Mouse (Mus musculus): ENCODE measurements around the gene Cyp8b1.

Cyp8b1 gene

GRCm38 (mm10) chr9:121915056-121915455, 1.0 kb downstream of the Cyp8b1 start:
- no peak for DNase-seq (ENCODE audit: low spot score)

- DNase-seq (ENCODE audit: low spot score), result no peak
Observed at GRCm38 (mm10) chr9:121914226-121914757, 1.8 kb downstream of the Cyp8b1 start.

- DNase-seq (ENCODE audit: low spot score), result no peak
Observed at GRCm38 (mm10) chr9:121912786-121913185, 3.3 kb downstream of the Cyp8b1 start.

GRCm38 (mm10) chr9:121911196-121911595, 4.9 kb downstream of the Cyp8b1 start:
- no peak for DNase-seq (ENCODE audit: low spot score)

GRCm38 (mm10) chr9:121909635-121910034, 6.5 kb downstream of the Cyp8b1 start:
- no peak for DNase-seq (ENCODE audit: low spot score)

GRCm38 (mm10) chr9:121908321-121908720, 7.8 kb downstream of the Cyp8b1 start:
- no peak for DNase-seq (ENCODE audit: low spot score)

GRCm38 (mm10) chr9:121907356-121908070, 8.6 kb downstream of the Cyp8b1 start:
- no peak for DNase-seq (ENCODE audit: low spot score)

- DNase-seq (ENCODE audit: low spot score), result no peak
Observed at GRCm38 (mm10) chr9:121906456-121906855, 9.6 kb downstream of the Cyp8b1 start.

GRCm38 (mm10) chr9:121905556-121906185, 10.4 kb downstream of the Cyp8b1 start:
- no peak for DNase-seq (ENCODE audit: low spot score)

GRCm38 (mm10) chr9:121904946-121905345, 11.2 kb downstream of the Cyp8b1 start:
- no peak for DNase-seq (ENCODE audit: low spot score)

- no peak for DNase-seq (ENCODE audit: low spot score)
Observed at GRCm38 (mm10) chr9:121904319-121904718, 11.8 kb downstream of the Cyp8b1 start.

- no peak for DNase-seq (ENCODE audit: low spot score)
Observed at GRCm38 (mm10) chr9:121903476-121904305, 12.4 kb downstream of the Cyp8b1 start.

- no peak for DNase-seq (ENCODE audit: low spot score)
Observed at GRCm38 (mm10) chr9:121901710-121902700, 14.1 kb downstream of the Cyp8b1 start.

GRCm38 (mm10) chr9:121900282-121900855, 15.7 kb downstream of the Cyp8b1 start:
- no peak for DNase-seq (ENCODE audit: low spot score)

GRCm38 (mm10) chr9:121899306-121899705, 16.8 kb downstream of the Cyp8b1 start:
- no peak for DNase-seq (ENCODE audit: low spot score)

- peak; percentile 70 for DNase-seq (ENCODE audit: low spot score)
Observed at GRCm38 (mm10) chr9:121898245-121898644, 17.9 kb downstream of the Cyp8b1 start, which contains the start of gene Ackr2. TSS of gene Ackr2 (plus strand) at chr9:121898355.

GRCm38 (mm10) chr9:121896820-121897219, 19.3 kb downstream of the Cyp8b1 start:
- no peak for DNase-seq (ENCODE audit: low spot score)

- DNase-seq (ENCODE audit: low spot score), result peak; percentile 59
Observed at GRCm38 (mm10) chr9:121895392-121895993, 20.6 kb downstream of the Cyp8b1 start.

GRCm38 (mm10) chr9:121894447-121894846, 21.7 kb downstream of the Cyp8b1 start:
- peak; percentile 63 for DNase-seq (ENCODE audit: low spot score)

- no peak for DNase-seq (ENCODE audit: low spot score)
Observed at GRCm38 (mm10) chr9:121892057-121892687, 23.9 kb downstream of the Cyp8b1 start.

All from lung, postnatal 25 days (tissue).